Mouse (Mus musculus) E14TG2a.4 (cell line): ENCODE measurements at regions not wholly inside any gene's neighbourhood (a gene's known extent, or its start where the extent isn't known, plus 50 kb on each side); places are given as distances from the start of the nearest gene placed in this dataset.

Source experiments
- CTCF ChIP-seq: conservative IDR thresholded peaks from 2 replicates; pipeline ENCODE4 v1.5.1; 2014; ENCODE audit warnings: low read length
- POU5F1 ChIP-seq: IDR thresholded peaks from 2 replicates; pipeline ENCODE4 v1.6.1; 2014; ENCODE audit warnings: low read length, borderline replicate concordance

- TF ChIP-seq CTCF (no peak), POU5F1 (no peak)
Observed at GRCm38 (mm10) chr14:15083812-15084211, 280.6 kb downstream of the Nek10 start.
